Comparison of ENCODE assay signal across 19 mouse cellular contexts in genomic region chr6:64671010-64671409, GRCm38 (mm10). TPM values are rescaled to one million over a fixed set of nuclear protein-coding genes. Genes with fewer than 3 reads are reported as not detected.
DNase-seq lines count a peak whose midpoint lies in the region; ATAC-seq and TF ChIP-seq lines count a peak whose summit lies in the region.
"Had no signal": no experiment of that assay in that cellular context is flagged by ENCODE, and none has a peak within 500 bp of the region (broad histone marks: within the 10 kb centered on the region; RNA-seq: fewer than 3 reads in every experiment).

No protein-coding gene starts in this region.

- no peaks in the 10 kb centered on the region for H3K36me3 ChIP-seq in forebrain, embryonic 15.5 days
- no peaks in the 10 kb centered on the region for H3K36me3 ChIP-seq in forebrain, embryonic 12.5 days (replicated peaks)
- H3K36me3 ChIP-seq in forebrain, postnatal 0 days (ENCODE audit: insufficient read depth) = no peaks in the 10 kb centered on the region
- H3K36me3 ChIP-seq in forebrain, embryonic 13.5 days (ENCODE audit: poor library complexity, severe bottlenecking) = no peaks in the 10 kb centered on the region
- H3K36me3 ChIP-seq in intestine, postnatal 0 days (ENCODE audit: control insufficient read depth, insufficient read depth) = no peaks in the 10 kb centered on the region
- H3K36me3 ChIP-seq: embryonic facial prominence, embryonic 10.5 days; embryonic facial prominence, embryonic 12.5 days had no signal

- H3K4me2 ChIP-seq in forebrain, embryonic 15.5 days (replicated peaks) = no peak overlapping the region
- H3K4me2 ChIP-seq in forebrain, embryonic 12.5 days = no peak overlapping the region
- no peak overlapping the region for H3K4me2 ChIP-seq in forebrain, postnatal 0 days (ENCODE audit: low read depth)
- H3K4me2 ChIP-seq in forebrain, embryonic 13.5 days = no peak overlapping the region
- H3K4me2 ChIP-seq in intestine, postnatal 0 days (replicated peaks; ENCODE audit: low read depth) = no peak overlapping the region
- H3K4me2 ChIP-seq: embryonic facial prominence, embryonic 12.5 days had no signal

- WGBS in forebrain, embryonic 15.5 days = 53% methylated on average over 3 of the region's 3 CpGs
- 77% methylated on average over 3 of the region's 3 CpGs for WGBS in forebrain, embryonic 12.5 days
- WGBS in forebrain, postnatal 0 days = 46% methylated on average over 3 of the region's 3 CpGs
- WGBS in forebrain, embryonic 13.5 days = 78% methylated on average over 3 of the region's 3 CpGs
- 72% methylated on average over 3 of the region's 3 CpGs for WGBS in intestine, postnatal 0 days

- no peaks in the 10 kb centered on the region for H3K9me3 ChIP-seq in forebrain, embryonic 15.5 days
- no peaks in the 10 kb centered on the region for H3K9me3 ChIP-seq in forebrain, embryonic 12.5 days
- no peaks in the 10 kb centered on the region for H3K9me3 ChIP-seq in forebrain, postnatal 0 days (ENCODE audit: low read length)
- H3K9me3 ChIP-seq in forebrain, embryonic 13.5 days (replicated peaks) = no peaks in the 10 kb centered on the region
- no peaks in the 10 kb centered on the region for H3K9me3 ChIP-seq in intestine, postnatal 0 days (ENCODE audit: control insufficient read depth)
- H3K9me3 ChIP-seq: embryonic facial prominence, embryonic 10.5 days; embryonic facial prominence, embryonic 12.5 days had no signal

- ATAC-seq in forebrain, embryonic 15.5 days (replicated peaks) = 0 out of 2 replicates have a peak, but pooled peaks have one; percentile 41
- ATAC-seq in forebrain, embryonic 12.5 days (ENCODE audit: low FRiP score) = no peak
- ATAC-seq in forebrain, postnatal 0 days = peak; percentile 18; the same call in 1 of the 2 replicates
- no peak for ATAC-seq in forebrain, embryonic 13.5 days
- ATAC-seq in intestine, postnatal 0 days = no peak

- H3K9ac ChIP-seq in forebrain, embryonic 15.5 days (replicated peaks) = no peak overlapping the region
- no peak overlapping the region for H3K9ac ChIP-seq in forebrain, embryonic 12.5 days
- H3K9ac ChIP-seq in forebrain, postnatal 0 days = no peak overlapping the region
- no peak overlapping the region for H3K9ac ChIP-seq in forebrain, embryonic 13.5 days
- H3K9ac ChIP-seq in intestine, postnatal 0 days (ENCODE audit: low read depth, low read length) = no peak overlapping the region
- H3K9ac ChIP-seq: embryonic facial prominence, embryonic 12.5 days had no signal

- no peak for DNase-seq in forebrain, postnatal 0 days
- DNase-seq: adrenal gland, adult 2 months; adrenal gland, postnatal 10 days; adrenal gland, postnatal 25 days; cerebellum, adult 11-12 months; cerebellum, adult 2 months; cerebellum, adult 9-10 months; cerebellum, postnatal 10 days; cerebellum, postnatal 25 days had no signal

- H3K27ac ChIP-seq in forebrain, embryonic 15.5 days (replicated peaks) = no peak overlapping the region
- H3K27ac ChIP-seq in forebrain, embryonic 12.5 days = no peak overlapping the region
- no peak overlapping the region for H3K27ac ChIP-seq in forebrain, postnatal 0 days (ENCODE audit: low read depth, low read length)
- no peak overlapping the region for H3K27ac ChIP-seq in forebrain, embryonic 13.5 days
- no peak overlapping the region for H3K27ac ChIP-seq in intestine, postnatal 0 days (ENCODE audit: low read depth, low read length)
- H3K27ac ChIP-seq: embryonic facial prominence, embryonic 10.5 days; embryonic facial prominence, embryonic 12.5 days had no signal

- H3K4me3 ChIP-seq in forebrain, embryonic 15.5 days = no peak overlapping the region
- no peak overlapping the region for H3K4me3 ChIP-seq in forebrain, embryonic 12.5 days (replicated peaks)
- no peak overlapping the region for H3K4me3 ChIP-seq in forebrain, postnatal 0 days (ENCODE audit: low read depth, low read length)
- no peak overlapping the region for H3K4me3 ChIP-seq in forebrain, embryonic 13.5 days
- no peak overlapping the region for H3K4me3 ChIP-seq in intestine, postnatal 0 days (ENCODE audit: low read depth, low read length)
- H3K4me3 ChIP-seq: embryonic facial prominence, embryonic 10.5 days; embryonic facial prominence, embryonic 12.5 days had no signal

- H3K4me1 ChIP-seq in forebrain, embryonic 15.5 days = no peaks in the 10 kb centered on the region
- H3K4me1 ChIP-seq in forebrain, embryonic 12.5 days = no peaks in the 10 kb centered on the region
- no peaks in the 10 kb centered on the region for H3K4me1 ChIP-seq in forebrain, postnatal 0 days (ENCODE audit: insufficient read depth)
- no peaks in the 10 kb centered on the region for H3K4me1 ChIP-seq in forebrain, embryonic 13.5 days
- H3K4me1 ChIP-seq in intestine, postnatal 0 days (replicated peaks; ENCODE audit: control insufficient read depth, insufficient read depth, low read length) = no peaks in the 10 kb centered on the region
- H3K4me1 ChIP-seq: embryonic facial prominence, embryonic 10.5 days; embryonic facial prominence, embryonic 12.5 days had no signal

- H3K27me3 ChIP-seq in forebrain, embryonic 15.5 days = no peaks in the 10 kb centered on the region
- H3K27me3 ChIP-seq in forebrain, embryonic 12.5 days = no peaks in the 10 kb centered on the region
- H3K27me3 ChIP-seq in forebrain, postnatal 0 days (ENCODE audit: insufficient read depth, low read length) = no peaks in the 10 kb centered on the region
- H3K27me3 ChIP-seq in forebrain, embryonic 13.5 days = no peaks in the 10 kb centered on the region
- no peaks in the 10 kb centered on the region for H3K27me3 ChIP-seq in intestine, postnatal 0 days (replicated peaks; ENCODE audit: control insufficient read depth, insufficient read depth, low read length)
- H3K27me3 ChIP-seq: embryonic facial prominence, embryonic 12.5 days had no signal

- TF ChIP-seq CTCF in forebrain, postnatal 0 days (IDR thresholded peaks at IDR 0.05; ENCODE audit: low read depth) = no peak
- no peak for TF ChIP-seq CTCF in intestine, postnatal 0 days (IDR thresholded peaks at IDR 0.05; ENCODE audit: low read depth)

RNA-seq across cellular contexts. Expression of gene Atoh1, which starts 57.9 kb away (rescaled TPM):
- 0.26 TPM in 1 of 2 replicates, not detected in the other for polyA plus RNA-seq in forebrain, embryonic 15.5 days (2015; fragmentation: Nextera tagmentation; extraction: Ambion mirVana)
- 0.09 TPM in 1 of 2 replicates, not detected in the other for polyA plus RNA-seq in forebrain, embryonic 12.5 days (2016; fragmentation: Nextera tagmentation; extraction: Ambion mirVana)
- total RNA-seq in forebrain, postnatal 0 days (2014; rRNA removed) = not detected in 2 replicates
- not detected in 2 replicates for polyA plus RNA-seq in forebrain, postnatal 0 days (2015; fragmentation: Nextera tagmentation; extraction: Ambion mirVana)
- not detected in 2 replicates for polyA plus RNA-seq in forebrain, embryonic 13.5 days (2015; fragmentation: Nextera tagmentation; extraction: Ambion mirVana)
- 5.2 and 8.4 TPM in 2 replicates for polyA plus RNA-seq in intestine, postnatal 0 days (2015; fragmentation: Nextera tagmentation; extraction: Ambion mirVana)
- total RNA-seq: adrenal gland, adult 2 months; adrenal gland, postnatal 25 days; gastrocnemius, adult 18-20 months; MEL had no signal
- polyA plus RNA-seq: C2C12; cortical plate, adult 2 months had no signal

Comparison
In these comparisons a context has a peak if more than half of its experiments do, and no peak if none do; other contexts are left out.
1. ATAC-seq: peak in forebrain, embryonic 15.5 days (single experiment) and forebrain, postnatal 0 days (single experiment); none in forebrain, embryonic 12.5 days (single experiment), forebrain, embryonic 13.5 days (single experiment) and intestine, postnatal 0 days (single experiment).